Mouse (Mus musculus) heart, adult 2 months (tissue): Measurements from ENCODE around the gene Ntf5. TPM values are rescaled to one million over a fixed set of nuclear protein-coding genes. Genes with fewer than 3 reads are reported as not detected.

Experiments used
- DNase-seq, 2 experiments: peaks; one replicate each; pipeline ENCODE4 v3.0.0; 2021
- H3K27ac ChIP-seq: fragments of 200-600 bp; 2 replicates; pipeline ENCODE4 v1.8.1; 2022
- H3K27me3 ChIP-seq: fragments of 200-500 bp; 2 replicates; pipeline ENCODE4 v1.6.1; 2012; ENCODE audit warnings: mild to moderate bottlenecking, low read length, inconsistent platforms, mixed read lengths; ENCODE audit not compliant: control insufficient read depth, insufficient read depth
- H3K36me3 ChIP-seq: fragments of 200-500 bp; 2 replicates; pipeline ENCODE4 v1.6.1; 2012; ENCODE audit warnings: low read length, inconsistent platforms; ENCODE audit not compliant: control insufficient read depth, insufficient read depth
- H3K4me1 ChIP-seq: fragments of 200-500 bp; 2 replicates; pipeline ENCODE4 v1.6.1; 2011; ENCODE audit warnings: low read length; ENCODE audit not compliant: control insufficient read depth, insufficient read depth
- H3K4me3 ChIP-seq: fragments of 200-600 bp; 2 replicates; pipeline ENCODE4 v1.8.1; 2022
- H3K79me2 ChIP-seq: fragments of 200-500 bp; replicated peaks from 2 replicates; pipeline ENCODE4 v1.6.1; 2012; ENCODE audit warnings: mild to moderate bottlenecking, inconsistent platforms, low read length, moderate library complexity, mixed read lengths; ENCODE audit not compliant: control insufficient read depth, insufficient read depth
- H3K9ac ChIP-seq: fragments of 200-500 bp; 2 replicates; pipeline ENCODE4 v1.6.1; 2012; ENCODE audit warnings: low read depth, mild to moderate bottlenecking, control low read depth, inconsistent platforms, low read length, mixed read lengths
- CTCF ChIP-seq: fragments of 200-600 bp; IDR thresholded peaks from 2 replicates; pipeline ENCODE4 v1.8.1; 2022; ENCODE audit warnings: antibody characterized with exemption, mild to moderate bottlenecking, moderate library complexity
- EP300 ChIP-seq: fragments of 200-500 bp; IDR thresholded peaks from 2 replicates; pipeline ENCODE4 v1.6.1; 2011; ENCODE audit warnings: low read depth, low read length, control low read depth; ENCODE audit not compliant: insufficient read depth
- POLR2A ChIP-seq: fragments of 200-500 bp; IDR thresholded peaks from 2 replicates; pipeline ENCODE4 v1.6.1; 2011; ENCODE audit warnings: mild to moderate bottlenecking, low read depth, low read length, control low read depth; ENCODE audit not compliant: insufficient read depth
- WGBS: fragments of 180-500 bp; shearing (Covaris S2); methylation state at CpG from one replicate; pipeline ENCODE4 v1.1.7; 2018; 5-methylcytosine and 5-hydroxymethylcytosine counted together
- intact Hi-C: fragments of 180-260 bp; cut with DNase I; formaldehyde crosslinking; loops from one replicate; pipeline ENCODE4 v1.15.1; 2025
- polyA plus RNA-seq: library from polyadenylated mRNA; depleted of rRNA; stranded (reverse); fragments of >200 nt; gene quantifications from 2 replicates; pipeline ENCODE4 v1.2.3, GENCODE M21; 2012
- total RNA-seq, 2 experiments: library from RNA; stranded (reverse); gene quantifications; 2 replicates each; pipeline ENCODE4 v1.2.3; 2021

Gene Ntf5
- total and polyA plus RNA-seq, 3 experiments, result 0.11 to 0.50 (median 0.43) TPM

DNA sequence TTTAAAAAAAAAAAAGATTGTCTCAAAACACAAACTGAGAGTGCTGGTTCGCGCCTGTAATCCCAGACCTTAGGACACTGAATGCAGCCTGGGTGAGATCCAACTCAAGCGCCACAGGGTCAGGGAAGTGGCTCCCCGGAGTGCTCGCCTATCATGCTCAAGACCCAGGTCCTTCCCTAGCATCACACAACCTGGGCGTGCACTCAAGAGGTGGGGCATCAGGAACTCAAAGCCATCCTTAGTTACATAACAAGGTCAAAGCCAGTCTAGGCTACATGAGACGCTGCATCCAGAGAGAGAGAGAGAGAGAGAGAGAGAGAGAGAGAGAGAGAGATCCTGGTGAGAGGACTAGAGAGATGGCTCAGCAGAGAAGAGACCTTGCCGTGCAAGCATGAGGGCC lies 13.1 kb downstream of the Ntf5 start:
- H3K9ac ChIP-seq, result no peak overlapping the region
- DNase-seq, result no peak
- no peak overlapping the region for H3K27ac ChIP-seq
- peaks cover 4% of the 10 kb centered on the region; the same call in 1 of the 2 replicates for H3K79me2 ChIP-seq
- no peaks in the 10 kb centered on the region for H3K4me1 ChIP-seq
- no peaks in the 10 kb centered on the region for H3K27me3 ChIP-seq
- WGBS, result 81% methylated on average over 8 of the region's 8 CpGs
- no peak overlapping the region for H3K4me3 ChIP-seq
- intact Hi-C loops, result no loop called here
- no peaks in the 10 kb centered on the region for H3K36me3 ChIP-seq
- TF ChIP-seq POLR2A (no peak), EP300 (no peak), CTCF (no peak)

DNA sequence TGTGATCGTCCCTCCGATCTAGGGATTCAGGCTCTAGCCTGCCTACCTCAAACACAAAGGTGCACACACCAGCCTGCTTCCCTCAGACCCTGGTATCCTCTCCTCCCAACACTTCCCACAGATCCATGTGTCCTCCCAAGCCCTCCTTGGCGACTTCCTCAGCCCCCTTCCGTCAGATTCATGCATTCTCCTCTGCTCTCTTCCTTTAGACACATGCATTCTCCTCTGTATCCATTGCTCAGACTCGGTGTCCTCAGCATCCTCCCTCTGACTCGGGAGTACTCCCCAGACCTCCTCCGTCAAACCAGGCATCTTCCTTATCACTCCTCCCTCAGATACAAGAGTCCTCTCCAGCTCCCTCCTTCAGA lies 20.3 kb downstream of the Ntf5 start:
- peak overlapping the region; percentile 78 for H3K27ac ChIP-seq
- H3K4me1 ChIP-seq, result peaks cover 7% of the 10 kb centered on the region
- WGBS, result 0% methylated on average over 7 of the region's 7 CpGs
- intact Hi-C loops, result loop anchor here (1.0 to 2.0 kb wide), 2 partner anchors 25 to 27 kb away; partner anchors contain the start of gene Ftl1
- DNase-seq, result no peak
- no peaks in the 10 kb centered on the region for H3K36me3 ChIP-seq
- H3K4me3 ChIP-seq, result peak overlapping the region; percentile 85
- no peaks in the 10 kb centered on the region for H3K27me3 ChIP-seq
- H3K9ac ChIP-seq, result peak overlapping the region; percentile 30
- peaks cover 4% of the 10 kb centered on the region; the same call in 1 of the 2 replicates for H3K79me2 ChIP-seq
- TF ChIP-seq POLR2A, result no peak
- TF ChIP-seq EP300, result no peak
- TF ChIP-seq CTCF, result no peak

DNA sequence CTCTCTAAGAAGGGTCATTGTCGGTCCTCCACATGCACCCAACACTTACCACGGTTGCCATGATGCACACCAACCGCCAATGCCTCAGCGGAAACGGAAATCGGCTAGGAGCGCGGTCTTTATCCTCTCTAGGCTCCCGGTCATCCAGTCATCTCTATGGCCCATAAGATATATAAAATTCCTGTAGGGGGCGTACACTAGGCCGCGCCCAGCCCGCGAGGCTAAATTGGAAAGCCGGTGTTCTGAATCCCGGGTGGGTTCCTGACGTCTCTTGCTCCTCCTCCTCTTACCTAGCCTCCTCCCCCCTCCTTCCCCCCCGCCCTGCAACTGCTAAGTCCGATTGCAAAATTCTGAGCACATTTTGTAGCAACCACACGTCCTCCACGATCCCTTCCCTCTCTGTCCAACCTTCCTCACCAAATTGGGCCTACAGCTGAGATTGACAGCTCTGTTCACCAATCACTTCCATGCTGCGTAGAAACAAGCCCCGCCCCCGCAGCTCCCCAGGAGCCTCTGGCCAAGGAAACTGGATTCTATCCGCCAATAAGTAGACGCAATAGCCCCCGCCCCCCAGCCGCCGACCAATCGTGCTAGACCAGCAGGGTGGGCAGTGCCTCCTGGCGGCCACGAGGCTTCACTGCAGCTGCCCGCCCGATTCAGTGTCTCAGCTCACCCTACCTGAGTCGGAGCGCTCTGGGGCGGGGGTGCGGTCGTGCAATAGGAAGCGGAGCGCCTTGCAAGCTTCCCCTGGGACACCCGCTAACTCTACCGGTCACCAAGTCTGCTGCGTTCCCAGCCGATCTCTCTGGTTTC lies 20.9 kb downstream of the Ntf5 start, which contains the start of gene Gys1:
Gys1 (plus strand) TSS at position 642 of the 813 bp plus-strand sequence.
- Histone ChIP-seq H3K4me3 (peak within 1 kb of the TSS; percentile 85), H3K79me2 (peaks cover 4% of the 10 kb centered on the region; the same call in 1 of the 2 replicates), H3K36me3 (no peaks in the 10 kb centered on the region), H3K4me1 (peaks cover 7% of the 10 kb centered on the region), H3K27ac (peak within 1 kb of the TSS; percentile 87), H3K9ac (peak within 1 kb of the TSS; percentile 77), H3K27me3 (no peaks in the 10 kb centered on the region)
- under 1% methylated on average over 45 of the region's 45 CpGs for WGBS
- peak; percentile 72 for TF ChIP-seq CTCF
- TF ChIP-seq EP300, result peak; percentile 37; the same call in 1 of the 2 replicates
- peak; percentile 75 for TF ChIP-seq POLR2A
- intact Hi-C loops, result loop anchor here (1.0 kb wide), 1 partner anchor 25 kb away; the partner anchor contains the start of gene Ftl1
- peak; percentile 99 to 100 for DNase-seq

DNA sequence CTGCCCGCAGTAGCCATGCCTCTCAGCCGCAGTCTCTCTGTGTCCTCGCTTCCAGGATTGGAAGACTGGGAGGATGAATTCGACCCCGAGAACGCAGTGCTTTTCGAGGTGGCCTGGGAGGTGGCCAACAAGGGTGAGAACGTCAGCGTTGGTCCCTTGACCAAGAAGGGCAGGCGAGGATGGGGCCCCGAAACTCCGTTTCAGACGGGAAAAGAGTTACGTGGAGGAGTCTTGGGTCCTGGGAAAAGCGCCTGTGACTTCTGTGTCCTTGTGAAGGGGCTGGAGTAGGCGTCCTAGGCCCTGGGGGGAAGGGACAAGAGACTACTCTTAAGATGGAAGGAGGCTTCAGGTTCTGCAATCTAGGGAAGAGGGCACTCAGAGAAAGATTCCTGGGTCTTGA lies 21.5 kb downstream of the Ntf5 start:
- H3K36me3 ChIP-seq, result no peaks in the 10 kb centered on the region
- peak overlapping the region; percentile 67 for H3K4me3 ChIP-seq
- no peaks in the 10 kb centered on the region for H3K27me3 ChIP-seq
- 1% methylated on average over 16 of the region's 16 CpGs for WGBS
- H3K27ac ChIP-seq, result peak overlapping the region; percentile 87
- H3K79me2 ChIP-seq, result 0 out of 2 replicates have a peak, but pooled peaks cover under 1% of the 10 kb centered on the region
- H3K4me1 ChIP-seq, result peaks cover 7% of the 10 kb centered on the region
- intact Hi-C loops, result no loop called here
- no peak for TF ChIP-seq POLR2A
- no peak for TF ChIP-seq EP300
- TF ChIP-seq CTCF, result no peak
- no peak for DNase-seq
- H3K9ac ChIP-seq, result peak overlapping the region; percentile 77

DNA sequence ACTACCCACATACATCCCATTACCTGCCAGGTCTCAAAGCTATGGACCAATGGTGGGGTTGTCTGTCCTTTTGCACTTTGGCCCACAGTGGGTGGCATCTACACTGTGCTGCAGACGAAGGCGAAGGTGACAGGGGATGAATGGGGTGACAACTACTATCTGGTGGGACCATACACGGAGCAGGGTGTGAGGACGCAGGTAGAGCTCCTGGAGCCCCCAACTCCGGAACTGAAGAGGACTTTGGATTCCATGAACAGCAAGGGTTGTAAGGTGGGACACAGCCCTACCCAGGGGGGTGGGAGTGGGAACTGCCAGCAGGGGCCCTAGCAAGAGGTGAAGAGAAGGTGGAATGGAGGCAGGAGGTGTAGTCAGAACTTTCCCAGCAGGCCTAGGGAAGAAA lies 22.9 kb downstream of the Ntf5 start:
- intact Hi-C loops, result no loop called here
- H3K4me1 ChIP-seq, result peaks cover 7% of the 10 kb centered on the region
- no peaks in the 10 kb centered on the region for H3K79me2 ChIP-seq
- H3K9ac ChIP-seq, result no peak overlapping the region
- no peaks in the 10 kb centered on the region for H3K36me3 ChIP-seq
- TF ChIP-seq EP300 (no peak), CTCF (no peak), POLR2A (no peak)
- WGBS, result 90% methylated on average over 5 of the region's 5 CpGs
- H3K27ac ChIP-seq, result no peak overlapping the region
- H3K4me3 ChIP-seq, result no peak overlapping the region
- no peaks in the 10 kb centered on the region for H3K27me3 ChIP-seq
- no peak for DNase-seq

DNA sequence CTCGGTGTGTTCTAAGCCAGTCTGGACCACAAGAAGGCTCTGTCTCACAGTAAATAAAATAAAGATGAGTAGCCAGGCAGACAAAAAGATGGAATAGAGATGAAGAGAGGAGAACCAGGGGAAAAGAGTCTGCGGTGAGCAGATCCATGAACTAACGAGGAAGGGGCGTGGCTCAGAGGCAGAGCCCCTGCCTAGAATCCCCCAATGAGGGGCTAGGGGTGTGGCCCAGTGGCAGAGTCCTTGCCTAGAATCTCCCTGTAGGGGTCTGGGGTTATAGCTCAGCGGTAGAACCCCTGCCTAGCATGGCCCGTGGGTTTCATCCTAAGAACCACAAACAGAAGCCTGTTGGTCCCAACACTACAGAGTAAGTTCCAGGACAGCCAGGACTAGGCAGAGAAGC lies 23.6 kb downstream of the Ntf5 start:
- no peaks in the 10 kb centered on the region for H3K79me2 ChIP-seq
- H3K27me3 ChIP-seq, result no peaks in the 10 kb centered on the region
- WGBS, result 60% methylated on average over 6 of the region's 6 CpGs
- no peak overlapping the region for H3K4me3 ChIP-seq
- TF ChIP-seq EP300, result no peak
- TF ChIP-seq CTCF, result no peak
- no peak for TF ChIP-seq POLR2A
- no peak overlapping the region for H3K9ac ChIP-seq
- no peaks in the 10 kb centered on the region for H3K36me3 ChIP-seq
- no peak for DNase-seq
- intact Hi-C loops, result no loop called here
- no peak overlapping the region for H3K27ac ChIP-seq
- peaks cover 7% of the 10 kb centered on the region for H3K4me1 ChIP-seq
